Mouse (Mus musculus): ENCODE data around the gene Eipr1.

DNA sequence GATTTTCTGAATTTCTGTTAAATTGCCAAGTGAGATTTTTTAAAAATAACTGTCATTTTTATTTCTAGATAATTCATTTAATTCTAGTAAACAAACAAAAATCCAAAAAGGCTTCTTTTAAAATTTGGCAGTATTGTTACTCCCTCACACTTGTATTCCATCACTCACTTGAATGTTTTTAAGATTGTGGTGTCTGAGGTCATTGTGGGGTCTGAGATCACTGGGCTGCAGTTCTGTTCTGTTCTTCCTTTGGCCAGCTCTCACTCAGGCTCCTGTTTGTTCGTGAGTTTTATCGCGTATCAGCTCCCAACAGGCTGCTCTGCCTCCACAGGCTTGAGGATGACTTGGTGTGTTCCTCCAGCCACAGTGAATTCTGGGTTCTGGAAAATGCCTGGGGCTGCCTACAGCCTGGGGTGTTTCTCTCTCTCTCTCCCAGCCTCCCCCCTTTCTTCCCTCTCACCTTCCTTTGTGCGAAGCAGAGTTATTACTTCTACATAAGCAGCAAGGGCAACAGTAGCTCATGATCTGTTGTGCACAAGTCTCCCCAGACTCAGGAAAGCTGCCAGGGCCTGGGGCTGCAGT, 58.2 kb downstream of the Eipr1 start:
- TF ChIP-seq CTCF (IDR thresholded peaks at IDR 0.05; ENCODE audit: insufficient read depth, low read length) (no peak), POLR2A (IDR thresholded peaks at IDR 0.05; ENCODE audit: borderline replicate concordance, extremely low read depth, low read depth, low read length) (no peak)
